Mouse (Mus musculus) embryo, embryonic 11.5 days (tissue): ENCODE measurements around the gene Ubqln4.
"Not testable (repeated sequence)": the region's sequence is repeated elsewhere in the genome, so short reads cannot be mapped to it uniquely, and the experiment has no call there.

ENCODE experiments used
- DNase-seq: peaks from one replicate; pipeline ENCODE4 v3.0.0-alpha.2; 2012; ENCODE audit warnings: low read depth, low spot score

The Ubqln4 gene

DNA sequence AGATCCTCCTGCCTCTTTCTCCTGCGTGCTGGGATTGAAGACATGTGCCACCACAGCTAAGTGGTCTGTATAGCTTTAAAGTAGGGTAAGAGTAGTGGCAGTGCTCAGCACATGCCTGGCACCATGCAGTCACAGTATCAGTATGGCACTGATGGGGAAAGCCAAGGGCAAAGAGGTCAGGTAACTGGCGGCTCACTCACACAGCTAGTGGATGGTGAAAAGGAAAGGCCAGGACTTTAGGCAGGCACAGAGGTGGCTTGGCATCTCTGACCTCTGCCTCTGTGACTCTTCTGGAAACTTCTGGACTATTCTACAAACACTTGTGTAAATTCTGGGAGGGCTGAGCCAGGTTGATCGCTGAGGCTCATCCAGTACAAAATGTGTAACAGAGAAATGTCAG lies 12.6 kb downstream of the Ubqln4 start:
- DNase-seq: no peak

DNA sequence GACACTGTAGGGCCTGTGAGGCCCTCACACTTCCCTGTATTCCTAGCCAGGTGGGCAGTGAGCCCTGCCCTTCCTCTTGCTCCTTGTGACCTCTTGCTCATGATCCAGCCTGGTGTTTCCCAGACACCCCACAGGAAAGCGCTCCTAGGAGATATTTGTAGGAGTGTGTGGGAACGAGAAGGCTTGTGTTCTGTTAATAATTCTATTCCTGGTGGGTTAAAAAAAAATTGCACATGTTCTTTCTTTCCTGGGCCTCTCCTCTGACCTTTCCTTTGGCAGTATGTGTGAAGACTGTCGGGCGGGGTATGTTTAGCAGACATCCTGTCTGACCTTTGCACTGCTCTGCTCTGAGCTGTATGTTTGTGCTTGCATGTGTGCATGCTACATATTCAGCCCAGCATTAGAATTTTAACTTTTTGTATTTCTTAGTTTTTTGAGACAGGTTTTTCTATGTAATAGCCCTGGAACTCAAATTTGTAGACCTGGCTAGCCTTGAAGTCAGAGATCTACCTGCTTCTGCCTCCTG lies 13.0 kb downstream of the Ubqln4 start:
- no peak for DNase-seq

DNA sequence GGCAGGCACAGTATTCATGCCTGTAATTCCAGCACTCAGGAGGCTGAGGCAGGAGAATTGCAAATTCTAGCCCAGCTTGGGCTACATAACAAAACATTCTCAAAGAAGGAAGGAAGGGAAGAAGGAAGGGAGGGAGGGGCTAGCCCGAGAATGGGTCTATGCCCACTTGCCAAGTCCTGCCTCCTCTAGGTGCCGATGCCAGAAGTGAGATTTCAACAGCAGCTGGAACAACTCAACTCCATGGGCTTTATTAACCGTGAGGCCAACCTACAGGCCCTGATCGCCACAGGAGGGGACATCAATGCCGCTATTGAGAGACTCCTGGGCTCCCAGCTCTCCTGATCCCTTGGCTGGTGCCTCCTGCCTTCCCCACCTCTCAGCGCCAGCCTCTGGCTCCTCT lies 14.3 kb downstream of the Ubqln4 start:
- DNase-seq: no peak

DNA sequence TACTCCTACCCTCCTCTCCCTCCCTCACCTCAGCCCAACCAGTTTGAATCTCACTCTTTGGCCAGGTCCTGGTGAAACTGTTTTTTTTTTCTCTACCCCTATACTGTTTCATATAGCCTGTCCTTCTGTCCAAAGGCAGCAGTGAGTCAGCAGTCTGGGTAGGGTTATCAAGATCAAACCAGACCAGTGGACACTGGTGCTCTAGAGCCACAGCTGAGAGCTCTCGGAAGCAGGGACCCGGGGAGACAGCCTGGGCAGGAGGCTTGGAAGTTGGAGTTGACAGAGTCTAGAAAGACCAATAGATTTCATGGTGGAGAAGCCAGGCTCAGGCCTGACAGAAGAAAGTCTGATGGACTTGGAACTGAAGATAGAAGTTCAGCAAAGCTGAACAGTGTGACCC lies 15.1 kb downstream of the Ubqln4 start:
- no peak for DNase-seq

DNA sequence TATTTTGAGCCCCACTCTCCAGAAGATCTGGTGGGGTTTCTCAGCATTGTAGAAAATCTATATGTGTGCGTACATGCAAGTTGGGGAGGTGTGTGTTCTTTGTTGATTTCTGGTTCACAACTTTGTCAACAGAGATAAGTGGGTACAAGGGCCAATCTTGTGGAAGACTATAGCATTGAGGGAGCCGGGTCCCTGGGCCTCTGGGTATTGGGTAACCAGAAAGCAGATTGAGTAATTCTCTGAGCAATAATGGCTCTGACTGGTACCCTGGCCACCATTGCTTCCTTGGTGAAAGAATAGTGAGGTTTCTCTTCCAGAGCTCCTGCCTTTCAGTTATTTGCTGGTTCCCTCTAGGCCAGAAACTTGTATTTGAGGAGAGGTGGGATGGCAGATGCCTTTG lies 15.5 kb downstream of the Ubqln4 start:
- DNase-seq: no peak

DNA sequence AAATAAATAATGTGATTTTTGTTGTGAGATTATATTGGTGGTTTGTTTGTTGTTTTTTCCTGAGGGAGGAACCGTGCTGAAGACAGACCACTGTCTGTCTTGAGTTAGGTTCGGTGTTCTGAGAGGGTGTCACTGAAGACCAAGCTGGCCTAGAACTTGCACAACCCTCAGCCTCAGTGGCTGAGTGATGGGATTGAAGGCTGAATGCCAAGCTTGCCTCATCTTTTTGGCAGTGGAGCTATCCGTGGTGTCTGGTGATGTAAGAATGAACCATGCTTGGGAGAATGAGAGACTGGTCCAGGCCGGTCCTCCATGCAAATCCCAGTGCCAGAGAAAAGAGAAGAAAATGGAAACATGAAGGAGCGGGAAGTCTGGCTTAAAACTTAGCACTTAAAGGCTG lies 16.1 kb downstream of the Ubqln4 start:
- no peak for DNase-seq

DNA sequence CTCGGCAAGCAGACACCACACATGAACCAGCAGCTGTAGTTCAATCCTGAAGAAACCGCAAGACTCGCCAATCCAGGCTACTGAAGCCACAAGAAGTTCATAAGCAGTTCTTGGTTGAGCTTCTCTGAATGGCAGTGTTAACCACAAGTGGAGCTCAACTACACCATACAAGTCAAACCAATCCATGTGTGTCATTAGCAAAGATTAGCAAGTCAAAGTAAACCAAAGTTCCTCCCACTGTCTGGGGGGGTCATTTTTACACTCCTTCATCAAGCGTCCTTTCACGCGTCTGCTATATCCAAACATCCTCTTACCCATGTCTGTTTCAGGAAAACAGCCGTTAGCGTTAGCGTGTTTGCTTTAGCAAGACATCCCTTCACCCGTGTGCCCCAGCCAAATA lies 16.8 kb downstream of the Ubqln4 start:
- DNase-seq: no peak

DNA sequence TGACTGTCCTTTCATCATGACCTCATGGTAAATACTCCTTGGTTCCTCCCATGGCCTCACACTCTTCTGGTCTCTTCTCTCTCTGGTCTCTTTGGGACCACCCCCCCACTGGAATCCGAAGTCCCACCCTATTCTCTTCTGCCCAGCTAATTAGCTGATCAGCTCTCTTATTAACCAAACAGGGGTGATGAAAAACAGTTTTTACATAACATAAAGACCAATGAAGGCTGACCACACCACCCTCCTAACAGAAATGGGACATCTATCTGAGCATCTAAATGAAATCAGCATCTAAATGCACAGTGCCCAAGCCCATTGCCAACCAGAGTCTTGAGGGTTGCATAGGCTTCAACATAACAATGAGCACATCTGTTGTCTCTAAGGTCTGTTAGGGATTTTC lies 18.3 kb downstream of the Ubqln4 start:
- DNase-seq: no peak

DNA sequence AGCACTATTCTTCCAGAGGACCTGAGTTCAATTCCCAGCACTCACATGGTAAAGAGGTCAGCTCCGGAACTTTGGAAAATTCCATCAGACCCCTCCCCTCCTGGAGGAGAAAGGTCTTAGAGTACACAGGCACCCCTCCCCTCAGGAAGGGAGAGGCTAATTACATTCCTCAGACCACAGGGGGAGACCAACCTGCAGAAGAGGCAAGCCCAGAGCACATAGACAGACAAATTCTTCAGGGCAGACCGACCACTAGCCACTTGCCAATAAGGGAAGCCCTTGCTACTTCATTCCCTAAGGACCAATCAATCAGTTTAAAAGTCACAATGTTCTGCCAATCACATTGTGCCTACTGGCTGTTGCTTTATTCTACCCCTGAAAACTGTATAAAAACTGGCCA lies 19.3 kb downstream of the Ubqln4 start:
- DNase-seq: no peak

DNA sequence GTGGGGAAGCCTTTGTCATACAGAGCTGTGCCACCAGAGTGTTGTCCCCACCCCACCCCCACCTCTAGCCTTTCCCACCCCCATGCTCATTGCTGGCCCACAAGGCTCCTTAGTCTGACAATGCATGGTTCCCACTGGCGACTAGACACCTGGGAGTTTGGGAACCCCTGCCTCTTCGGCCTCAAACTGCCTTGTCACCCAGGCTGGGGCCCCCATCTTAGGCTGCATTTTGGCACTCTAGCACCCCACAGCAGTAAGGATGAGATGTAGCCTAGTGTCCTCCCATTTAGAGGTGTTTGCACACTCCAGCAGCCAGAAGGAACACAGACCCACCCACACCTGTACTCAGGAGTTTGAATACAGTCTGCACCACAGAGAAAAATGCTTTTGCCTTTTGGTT lies 20.3 kb downstream of the Ubqln4 start:
- no peak for DNase-seq

DNA sequence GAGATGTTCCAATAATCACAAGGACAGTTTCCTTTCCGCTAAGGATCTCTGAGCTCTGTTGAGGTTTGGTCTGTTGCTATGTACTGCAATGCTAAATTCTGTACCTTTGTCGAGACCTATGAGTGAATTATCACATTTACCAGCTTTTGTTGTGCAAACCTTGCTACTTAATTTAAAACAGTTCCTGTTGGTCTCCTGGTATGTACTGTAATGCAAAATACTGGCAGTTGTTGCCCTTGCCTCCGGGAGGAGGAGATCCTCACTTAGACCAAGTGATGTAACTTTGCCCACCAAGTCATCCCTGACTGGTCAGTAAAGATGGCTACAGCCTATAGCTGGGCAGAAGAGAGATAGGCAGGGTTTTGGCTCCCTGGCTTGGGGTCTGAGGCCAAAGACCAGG lies 22.0 kb downstream of the Ubqln4 start, which contains the start of gene Ssr2:
Gene Ssr2, plus strand, starts transcription at position 337 of the 400 bp plus-strand sequence.
- no peak for DNase-seq

DNA sequence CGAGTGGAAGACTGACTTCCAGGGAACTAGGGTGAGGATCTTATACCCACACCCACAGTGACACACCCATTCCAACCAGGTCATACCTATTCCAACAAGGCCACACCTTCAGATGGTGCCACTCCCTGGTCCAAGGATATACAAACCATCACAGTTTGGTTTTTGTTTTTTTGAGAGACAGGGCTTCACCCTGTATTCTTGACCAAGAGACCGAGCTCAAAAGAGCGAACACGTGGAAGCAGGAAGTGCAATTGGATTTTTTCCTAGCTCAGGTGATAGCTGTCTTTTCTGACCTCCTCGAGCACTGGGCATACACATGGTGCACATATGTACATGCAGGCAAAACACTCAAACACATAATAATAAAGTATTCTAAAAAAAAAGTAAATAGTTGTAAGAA lies 24.3 kb downstream of the Ubqln4 start:
- not testable (repeated sequence) for DNase-seq

DNA sequence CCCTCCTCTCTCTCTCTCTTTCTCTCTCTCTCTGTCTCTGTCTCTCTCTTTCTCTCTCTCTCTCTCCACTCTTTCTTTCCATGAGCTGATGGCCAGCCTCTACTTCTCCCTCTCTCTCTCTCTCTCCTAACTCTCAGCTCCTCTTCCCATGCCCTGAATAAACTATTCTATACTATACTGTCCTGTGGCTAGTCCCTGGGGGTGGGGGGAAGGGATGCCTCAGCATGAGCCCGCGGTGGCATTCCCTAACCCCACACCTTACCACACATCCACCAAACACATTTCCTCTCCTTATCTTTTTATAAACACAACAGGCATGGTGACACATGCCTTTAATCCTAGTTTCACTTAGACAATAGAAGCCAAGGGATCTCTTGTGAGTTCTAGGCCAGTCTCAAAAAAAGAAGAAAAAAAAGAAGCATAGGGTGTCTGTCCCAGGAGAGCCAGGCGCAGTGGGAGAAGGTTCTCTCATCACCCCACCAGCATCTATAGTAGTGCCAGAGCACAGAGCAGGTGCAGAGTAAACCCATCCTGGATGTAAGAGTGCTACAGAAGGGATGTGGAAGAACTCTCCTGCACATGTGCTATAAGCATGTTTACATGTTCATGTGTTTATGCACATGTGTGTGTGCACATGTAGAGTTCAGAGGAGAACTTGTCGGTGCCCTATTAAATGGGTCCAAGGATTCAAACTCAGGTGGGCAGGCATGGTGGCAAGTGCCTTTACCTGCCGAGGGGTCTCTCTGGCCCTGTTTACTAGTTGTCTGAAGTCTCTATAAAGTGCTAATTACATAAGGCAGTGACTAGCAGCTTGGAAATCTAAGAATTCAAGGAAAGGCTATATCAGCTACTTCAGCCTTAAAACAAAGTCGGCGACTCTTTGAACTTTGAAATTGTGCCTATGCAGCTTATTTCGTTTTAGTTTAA lies 25.2 kb downstream of the Ubqln4 start:
- DNase-seq: no peak

DNA sequence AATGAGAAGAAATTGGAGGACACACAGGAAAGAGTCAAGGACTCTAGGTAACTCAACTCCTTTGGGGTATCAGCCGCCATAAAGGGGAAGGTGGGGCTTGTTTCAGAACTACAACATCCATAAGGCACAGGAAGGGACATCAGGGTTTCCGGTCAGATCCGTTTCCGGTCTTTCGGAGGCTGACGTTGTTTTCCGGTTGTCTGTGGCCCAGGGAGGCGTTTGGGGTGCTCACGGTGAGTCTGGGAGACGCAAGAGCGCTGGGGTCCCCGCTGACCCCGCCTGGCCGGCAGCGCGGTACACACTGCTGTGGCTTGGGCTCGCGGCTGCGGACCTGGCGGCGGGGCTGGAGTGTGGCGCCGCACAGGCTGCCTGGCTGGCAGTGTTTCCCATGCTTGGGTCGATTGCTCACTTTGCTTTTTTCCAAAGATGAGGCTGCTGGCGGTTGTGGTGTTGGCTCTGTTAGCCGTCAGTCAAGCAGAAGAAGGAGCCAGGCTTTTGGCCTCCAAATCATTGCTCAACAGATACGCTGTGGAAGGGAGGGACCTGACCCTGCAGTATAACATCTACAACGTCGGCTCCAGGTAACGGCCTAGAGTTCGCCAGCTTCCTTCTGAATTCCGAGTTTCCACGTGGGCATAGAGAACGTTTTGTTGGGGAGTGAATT lies 26.0 kb downstream of the Ubqln4 start:
- peak; percentile 55 for DNase-seq

DNA sequence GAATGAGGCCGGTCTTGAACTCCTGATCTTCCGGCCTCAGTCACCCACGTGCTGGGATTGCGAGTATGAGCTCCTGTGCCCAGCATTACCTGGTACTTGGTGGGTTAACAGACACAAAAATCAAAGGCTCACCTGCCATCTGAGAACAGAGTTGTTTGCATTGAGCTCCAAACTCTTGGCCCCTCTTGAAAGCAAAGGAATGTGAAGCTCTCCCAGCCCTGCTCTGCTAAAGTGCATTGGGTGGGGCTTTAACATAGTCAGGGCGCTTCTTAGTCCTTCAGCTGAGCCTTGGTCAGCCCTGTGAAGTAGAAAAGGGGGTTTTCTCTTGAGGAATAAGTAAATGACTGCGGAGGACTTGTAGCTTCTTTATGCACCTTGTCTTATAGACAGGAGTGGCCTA lies 32.2 kb downstream of the Ubqln4 start:
- no peak for DNase-seq

DNA sequence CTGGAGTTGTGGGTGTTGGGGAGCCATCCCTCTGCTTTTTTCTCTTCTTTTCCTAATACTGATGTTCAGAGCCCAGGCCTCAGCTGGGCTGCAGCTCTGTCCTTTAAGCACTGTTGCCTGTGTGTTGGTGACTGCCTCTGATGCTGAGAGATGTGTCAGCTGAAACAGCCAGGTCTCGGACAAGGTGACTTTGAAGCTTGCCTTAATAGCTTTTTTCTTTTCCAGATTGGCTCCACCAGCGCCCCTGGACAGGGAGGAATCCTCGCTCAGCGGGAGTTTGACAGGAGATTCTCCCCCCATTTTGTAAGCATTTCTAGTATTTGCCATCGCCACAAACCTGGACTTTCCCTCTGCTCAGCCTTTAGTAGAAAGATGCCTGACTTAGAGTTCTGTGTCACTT lies 33.1 kb downstream of the Ubqln4 start:
- DNase-seq: no peak

DNA sequence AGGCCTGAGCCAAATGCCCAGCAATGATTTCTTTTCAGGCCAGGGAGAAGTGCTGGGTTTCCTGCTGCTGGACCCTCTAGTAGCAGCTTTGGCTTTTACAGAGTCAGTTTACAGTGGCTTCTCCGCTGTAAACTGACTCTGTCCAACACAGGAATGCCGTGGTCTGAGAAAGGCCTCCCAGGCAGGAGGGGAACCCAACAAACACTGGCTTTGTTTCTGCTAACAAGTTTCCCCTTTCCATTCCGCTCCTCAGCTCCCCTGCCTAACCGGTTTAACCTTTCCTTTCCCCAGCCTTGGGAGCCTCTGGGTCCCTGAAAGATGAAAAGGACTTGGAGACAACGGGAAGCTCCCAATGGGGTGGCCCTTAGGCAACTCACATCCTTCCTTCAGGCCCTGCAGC lies 36.7 kb downstream of the Ubqln4 start:
- no peak for DNase-seq

DNA sequence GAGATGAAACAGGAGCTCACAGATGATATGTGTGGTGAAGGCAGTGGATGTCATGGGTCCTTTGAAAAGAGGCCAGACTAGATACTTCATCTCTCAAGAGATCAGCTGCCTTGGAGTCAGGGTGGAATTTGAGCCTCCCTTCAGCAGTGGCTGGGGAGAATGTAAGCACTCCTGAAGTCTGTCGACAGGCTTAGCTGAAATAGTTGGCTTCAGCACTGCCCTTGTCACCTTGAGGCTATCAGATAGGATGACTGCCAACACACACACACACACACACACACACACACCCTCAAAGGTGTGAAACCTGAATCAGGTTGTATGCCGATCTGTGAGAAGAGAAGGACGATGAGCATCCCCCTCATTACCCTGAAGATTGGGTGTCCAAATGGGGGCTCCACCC lies 37.5 kb downstream of the Ubqln4 start:
- DNase-seq: no peak

DNA sequence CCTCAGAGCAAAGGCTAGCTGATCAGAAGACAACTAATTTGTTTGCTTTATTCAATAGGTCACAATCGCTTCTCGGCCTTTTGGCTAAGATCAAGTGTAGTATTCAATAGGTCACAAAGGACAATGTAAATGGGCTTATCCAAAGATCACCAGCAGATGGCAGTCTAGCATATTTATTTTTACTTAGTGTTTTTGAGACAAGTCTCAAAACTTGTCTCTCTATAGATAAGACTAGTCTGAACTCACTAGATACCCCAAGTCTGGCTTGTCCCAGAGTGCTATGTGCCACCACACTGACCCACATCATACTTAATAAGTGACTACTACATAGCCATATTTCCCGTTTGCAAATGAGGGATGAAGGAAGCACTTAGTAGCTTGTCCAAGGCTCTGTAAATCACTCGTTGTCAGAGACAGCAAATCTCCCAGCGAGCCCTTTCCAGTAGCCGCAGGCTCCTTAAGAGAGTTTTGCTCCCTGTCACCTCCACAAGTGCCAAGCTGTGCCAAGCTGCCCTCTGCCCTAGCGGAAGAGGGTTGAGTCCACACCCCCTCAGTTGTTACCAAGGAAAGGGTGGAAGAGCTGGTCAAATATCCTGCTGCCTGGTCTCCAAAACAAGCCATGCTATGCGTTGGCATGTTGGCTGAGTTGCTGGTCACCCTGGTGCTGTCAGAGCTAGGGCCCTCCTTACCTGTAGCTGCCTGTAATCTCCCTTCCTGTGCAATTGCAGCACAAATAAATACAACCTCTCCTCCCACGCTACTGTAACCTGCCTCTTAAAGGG lies 38.6 kb downstream of the Ubqln4 start:
- peak; percentile 57 for DNase-seq

DNA sequence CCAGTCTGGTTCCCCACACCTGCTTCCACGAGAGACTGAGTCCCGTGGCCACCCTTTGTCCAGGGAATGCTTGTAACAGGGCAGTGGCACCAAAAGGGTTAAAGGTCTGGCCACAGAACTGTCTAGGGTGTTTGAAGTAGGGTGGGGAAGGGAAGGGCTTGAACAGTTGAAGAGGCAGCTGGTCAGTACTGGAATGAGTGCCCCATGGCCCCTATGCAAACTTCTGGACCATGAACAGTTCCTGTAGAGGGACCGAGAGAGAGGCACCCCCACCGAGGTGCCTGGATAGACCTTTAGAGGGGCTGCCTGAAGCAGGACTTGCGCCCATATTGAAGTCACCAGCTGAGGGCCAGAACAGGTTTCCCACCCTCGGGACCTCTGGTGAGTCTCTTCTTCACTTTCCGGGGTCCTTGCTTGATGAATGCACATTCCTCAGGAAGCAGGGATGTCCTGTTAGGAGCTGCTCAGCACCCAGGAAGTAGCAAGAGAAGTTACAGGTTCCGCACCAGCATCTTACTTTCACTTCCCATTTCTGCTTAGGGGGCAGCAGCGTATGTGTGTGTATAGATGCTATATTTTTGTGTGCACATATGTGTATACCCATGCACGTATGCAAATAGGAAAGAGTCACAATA lies 39.5 kb downstream of the Ubqln4 start:
- no peak for DNase-seq

DNA sequence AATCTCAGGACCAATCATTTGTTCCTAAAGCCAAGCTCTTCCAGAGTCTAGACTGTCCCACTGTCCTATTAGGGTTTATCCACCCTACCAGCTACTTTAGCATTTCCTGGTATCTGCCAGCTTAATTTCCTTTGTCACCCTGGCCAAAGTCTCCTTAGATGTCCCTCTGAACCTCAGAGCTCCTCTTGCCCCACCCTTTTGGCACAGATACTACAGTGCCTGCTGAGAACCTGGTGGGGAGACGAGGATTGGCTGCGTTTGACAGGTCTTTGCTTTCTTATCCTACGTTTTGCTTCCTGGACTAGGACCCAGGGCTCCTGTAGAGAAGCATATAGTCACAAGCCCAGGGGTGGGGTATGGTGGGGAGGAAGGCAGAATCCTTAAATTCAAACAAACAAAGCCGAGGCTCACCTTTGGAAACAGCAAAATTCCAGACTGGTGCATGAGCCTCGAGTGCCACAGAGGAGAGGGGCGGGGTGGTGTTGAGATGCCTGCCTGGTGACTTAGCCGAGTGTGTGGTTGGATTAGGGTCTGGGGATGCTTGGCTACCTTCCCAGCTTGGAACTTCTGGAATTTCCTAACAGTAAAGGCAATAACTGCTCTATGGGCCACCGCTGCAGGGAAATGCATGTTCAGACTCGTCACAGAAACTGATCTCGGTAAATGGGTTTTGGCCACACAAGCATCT lies 40.5 kb downstream of the Ubqln4 start:
- DNase-seq: no peak
